Mouse (Mus musculus) retina, adult 2 months (tissue): Measurements from ENCODE around the gene Tnfsf14.

Experiments used
- DNase-seq: peaks from one replicate; pipeline ENCODE4 v3.0.0-alpha.2; 2012; ENCODE audit warnings: low read depth, low spot score

The Tnfsf14 gene

GRCm38 (mm10) chr17:57194041-57194507 is at the start of gene Tnfsf14:
Gene Tnfsf14, minus strand, starts transcription at chr17:57194177.
- no peak for DNase-seq

- DNase-seq: no peak
Observed at GRCm38 (mm10) chr17:57237181-57237580, 43.2 kb upstream of the Tnfsf14 start.

- no peak for DNase-seq
Observed at GRCm38 (mm10) chr17:57235803-57236202, 41.8 kb upstream of the Tnfsf14 start.

- DNase-seq: no peak
Observed at GRCm38 (mm10) chr17:57234254-57234928, 40.4 kb upstream of the Tnfsf14 start.

GRCm38 (mm10) chr17:57233038-57233437 is 39.1 kb upstream of the Tnfsf14 start:
- no peak for DNase-seq

GRCm38 (mm10) chr17:57232200-57232599 is 38.2 kb upstream of the Tnfsf14 start:
- DNase-seq: no peak

GRCm38 (mm10) chr17:57231321-57231771 is 37.4 kb upstream of the Tnfsf14 start:
- no peak for DNase-seq

- no peak for DNase-seq
Observed at GRCm38 (mm10) chr17:57230728-57231125, 36.8 kb upstream of the Tnfsf14 start.

GRCm38 (mm10) chr17:57229851-57230727 is 36.1 kb upstream of the Tnfsf14 start:
- DNase-seq: no peak

GRCm38 (mm10) chr17:57228873-57229272 is 34.9 kb upstream of the Tnfsf14 start:
- DNase-seq: no peak

GRCm38 (mm10) chr17:57228014-57228413 is 34.0 kb upstream of the Tnfsf14 start, which contains the start of gene C3:
Gene C3, minus strand, starts transcription at chr17:57228136.
- DNase-seq: no peak

GRCm38 (mm10) chr17:57227468-57227867 is 33.5 kb upstream of the Tnfsf14 start:
- DNase-seq: no peak

GRCm38 (mm10) chr17:57223313-57223712 is 29.3 kb upstream of the Tnfsf14 start:
- DNase-seq: no peak

- DNase-seq: no peak
Observed at GRCm38 (mm10) chr17:57221911-57222310, 27.9 kb upstream of the Tnfsf14 start.

- DNase-seq: no peak
Observed at GRCm38 (mm10) chr17:57219884-57220207, 25.9 kb upstream of the Tnfsf14 start.

- DNase-seq: no peak
Observed at GRCm38 (mm10) chr17:57219167-57219883, 25.3 kb upstream of the Tnfsf14 start.

- no peak for DNase-seq
Observed at GRCm38 (mm10) chr17:57218335-57218900, 24.4 kb upstream of the Tnfsf14 start.

- peak; percentile 37 for DNase-seq
Observed at GRCm38 (mm10) chr17:57214676-57215387, 20.9 kb upstream of the Tnfsf14 start.

- no peak for DNase-seq
Observed at GRCm38 (mm10) chr17:57211501-57211900, 17.5 kb upstream of the Tnfsf14 start.

- no peak for DNase-seq
Observed at GRCm38 (mm10) chr17:57209330-57209729, 15.4 kb upstream of the Tnfsf14 start.

GRCm38 (mm10) chr17:57207938-57208337 is 14.0 kb upstream of the Tnfsf14 start:
- DNase-seq: no peak
